Mouse (Mus musculus) liver, embryonic 16.5 days (tissue): ENCODE results near the gene Dph2. TPM values are rescaled to one million over a fixed set of nuclear protein-coding genes. Genes with fewer than 3 reads are reported as not detected.

ENCODE experiments used
- ATAC-seq: fragments of 200-750 bp; cut with Nextera tagmentation; 2 replicates; pipeline ENCODE4 v1.8.0; 2017; ENCODE audit warnings: low read depth, mild to moderate bottlenecking, moderate number of reproducible peaks, moderate library complexity
- H3K27ac ChIP-seq: fragments of 300-500 bp; sonication (generic); 2 replicates; pipeline ENCODE4 v1.5.1; 2014; ENCODE audit warnings: mild to moderate bottlenecking, low read length
- H3K27me3 ChIP-seq: fragments of 300-500 bp; sonication (generic); 2 replicates; pipeline ENCODE4 v1.6.1; 2014; ENCODE audit warnings: low read depth, low read length, mixed read lengths; ENCODE audit not compliant: control insufficient read depth, insufficient read depth
- H3K36me3 ChIP-seq: fragments of 300-500 bp; sonication (generic); 2 replicates; pipeline ENCODE4 v1.6.1; 2014; ENCODE audit warnings: mild to moderate bottlenecking; ENCODE audit not compliant: control insufficient read depth, insufficient read depth
- H3K4me1 ChIP-seq: fragments of 300-500 bp; sonication (generic); 2 replicates; pipeline ENCODE4 v1.6.1; 2014; ENCODE audit warnings: low read depth, low read length, mixed read lengths; ENCODE audit not compliant: control insufficient read depth
- H3K4me2 ChIP-seq: fragments of 300-500 bp; sonication (generic); 2 replicates; pipeline ENCODE4 v1.6.1; 2014; ENCODE audit warnings: low read depth, low read length, mixed read lengths
- H3K4me3 ChIP-seq: fragments of 300-500 bp; sonication (generic); 2 replicates; pipeline ENCODE4 v1.5.1; 2014; ENCODE audit warnings: low read depth, mild to moderate bottlenecking, low read length
- H3K9ac ChIP-seq: fragments of 300-500 bp; sonication (generic); 2 replicates; pipeline ENCODE4 v1.6.1; 2014; ENCODE audit warnings: low read depth, low read length
- H3K9me3 ChIP-seq: fragments of 300-500 bp; sonication (generic); replicated peaks from 2 replicates; pipeline ENCODE4 v1.6.1; 2016; ENCODE audit warnings: low read length; ENCODE audit not compliant: control insufficient read depth
- WGBS: fragments of 180-500 bp; shearing (Covaris S2); extraction: QIAGEN DNeasy Blood & Tissue Kit; methylation state at CpG from one replicate; pipeline ENCODE4 v1.1.7; 2014; ENCODE audit not compliant: insufficient replicate concordance; 5-methylcytosine and 5-hydroxymethylcytosine counted together
- polyA plus RNA-seq: library from polyadenylated mRNA; unstranded; fragments of >200 nt; fragmentation: Nextera tagmentation; extraction: Ambion mirVana; gene quantifications from 2 replicates; pipeline ENCODE4 v1.2.1, GENCODE M21; 2015

Gene Dph2
- polyA plus RNA-seq, 1 experiment from 2014 or later = 5.8 TPM

DNA sequence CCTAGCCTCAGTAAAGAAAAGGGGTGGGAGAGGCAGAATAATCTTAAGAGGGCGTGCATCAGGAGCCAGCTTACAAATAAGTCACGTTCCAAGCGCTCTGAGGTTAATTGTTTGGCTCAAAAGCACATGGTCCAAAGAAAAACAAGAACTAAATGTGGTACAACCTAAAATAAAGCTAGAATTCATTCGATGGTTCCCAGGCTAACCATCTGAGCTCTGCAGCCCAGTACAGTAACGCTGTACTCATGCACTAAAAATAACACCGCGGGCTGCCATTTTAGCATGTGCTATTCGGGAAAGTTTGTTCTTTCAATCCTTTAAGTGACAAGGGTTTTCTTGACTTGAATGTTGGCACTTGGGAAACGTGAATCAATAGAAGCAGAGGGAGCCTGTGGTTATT, 31.3 kb downstream of the Dph2 start:
- H3K4me1 ChIP-seq = peaks cover 12% of the 10 kb centered on the region
- WGBS = 88% methylated on average over 9 of the region's 9 CpGs
- no peak overlapping the region for H3K4me3 ChIP-seq
- H3K9me3 ChIP-seq = no peaks in the 10 kb centered on the region
- H3K4me2 ChIP-seq = no peak overlapping the region
- no peaks in the 10 kb centered on the region for H3K27me3 ChIP-seq
- H3K27ac ChIP-seq = no peak overlapping the region
- ATAC-seq = no peak
- H3K36me3 ChIP-seq = peaks cover 97% of the 10 kb centered on the region
- no peak overlapping the region for H3K9ac ChIP-seq

DNA sequence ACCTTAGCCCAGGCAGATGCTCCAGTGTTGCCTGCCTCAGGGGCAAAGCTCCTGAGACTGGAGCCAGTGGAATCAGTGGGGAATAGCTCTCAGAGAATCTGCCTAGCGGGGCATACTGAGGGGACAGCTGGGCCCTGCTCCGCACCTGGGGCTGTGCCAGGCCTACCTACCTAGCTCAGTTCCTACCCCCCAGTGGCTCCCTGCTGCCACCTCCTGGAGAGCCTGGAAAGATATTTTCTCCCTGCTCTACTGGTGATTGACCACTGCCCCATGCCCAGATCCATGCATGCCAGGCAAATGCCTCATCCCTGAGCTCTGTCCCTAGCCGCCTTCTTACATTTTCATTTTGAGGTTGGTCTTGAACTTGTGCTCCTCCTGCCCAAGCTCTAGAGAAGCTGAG, 33.0 kb downstream of the Dph2 start:
- no peaks in the 10 kb centered on the region for H3K27me3 ChIP-seq
- no peaks in the 10 kb centered on the region for H3K9me3 ChIP-seq
- no peak overlapping the region for H3K9ac ChIP-seq
- peak; percentile 54 for ATAC-seq
- 81% methylated on average over 3 of the region's 3 CpGs for WGBS
- H3K4me3 ChIP-seq = no peak overlapping the region
- no peak overlapping the region for H3K27ac ChIP-seq
- peaks cover 84% of the 10 kb centered on the region for H3K36me3 ChIP-seq
- peaks cover 12% of the 10 kb centered on the region for H3K4me1 ChIP-seq
- H3K4me2 ChIP-seq = no peak overlapping the region

DNA sequence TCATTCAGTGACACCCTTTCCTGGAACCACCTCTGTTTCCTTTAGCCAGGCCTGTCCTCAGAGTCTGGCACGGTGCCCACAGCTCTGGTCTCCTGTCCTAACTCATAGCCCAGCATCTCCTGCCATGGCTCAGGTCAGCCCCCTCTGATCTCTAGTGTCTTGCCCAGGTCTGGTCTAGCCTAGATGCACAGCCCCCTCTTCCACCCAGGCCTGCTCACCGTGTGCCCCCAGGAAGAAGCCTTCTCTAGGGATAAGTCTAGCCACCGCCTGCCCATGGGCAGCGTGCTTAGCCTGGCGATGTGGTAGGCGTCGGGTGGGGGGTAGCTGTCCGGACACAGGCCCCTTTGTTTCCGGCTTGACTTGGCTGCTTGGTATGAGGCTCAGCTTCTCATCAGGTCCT, 36.7 kb downstream of the Dph2 start:
- H3K9ac ChIP-seq = no peak overlapping the region
- H3K4me3 ChIP-seq = no peak overlapping the region
- H3K9me3 ChIP-seq = no peaks in the 10 kb centered on the region
- 90% methylated on average over 9 of the region's 9 CpGs for WGBS
- H3K4me2 ChIP-seq = no peak overlapping the region
- H3K27ac ChIP-seq = no peak overlapping the region
- no peak for ATAC-seq
- no peaks in the 10 kb centered on the region for H3K27me3 ChIP-seq
- H3K4me1 ChIP-seq = peaks cover 10% of the 10 kb centered on the region
- peaks cover 71% of the 10 kb centered on the region for H3K36me3 ChIP-seq

DNA sequence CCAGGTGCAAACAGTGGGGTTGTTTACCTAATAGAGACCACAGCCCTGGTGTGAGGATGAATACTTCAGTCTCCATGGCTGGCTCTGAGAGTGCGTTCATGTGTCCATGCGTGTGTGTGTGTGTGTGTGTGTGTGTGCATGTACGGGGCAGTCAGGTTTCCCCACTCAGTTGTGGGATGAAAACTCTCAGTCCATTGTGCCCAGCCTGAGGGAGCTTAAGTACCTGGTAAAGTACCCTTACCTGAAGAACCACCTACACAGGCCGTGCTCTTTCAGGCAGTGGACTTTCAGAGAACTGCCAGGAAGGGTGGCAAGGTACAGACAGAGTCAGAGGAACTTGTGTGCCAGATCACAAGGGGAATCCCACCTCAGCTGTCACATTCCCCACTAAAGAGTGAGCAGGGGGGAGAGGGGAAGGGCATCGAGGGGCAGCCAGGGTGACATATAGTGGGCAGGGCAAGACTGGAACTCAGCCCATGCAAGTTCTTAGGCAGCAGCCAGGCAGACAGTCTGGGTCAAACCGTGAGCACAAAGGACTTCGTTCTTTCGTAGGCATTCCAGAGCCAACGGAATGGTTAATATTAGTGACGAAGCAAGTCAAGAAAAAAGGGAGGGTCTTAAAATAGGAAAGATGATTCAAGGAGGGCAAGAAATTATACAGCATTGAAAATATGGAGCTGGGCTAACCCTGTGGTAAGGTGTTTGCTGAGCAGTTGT, 39.5 kb downstream of the Dph2 start:
- Histone ChIP-seq H3K36me3 (peaks cover 68% of the 10 kb centered on the region), H3K27me3 (no peaks in the 10 kb centered on the region), H3K4me2 (no peak overlapping the region), H3K9me3 (no peaks in the 10 kb centered on the region), H3K9ac (no peak overlapping the region), H3K4me3 (no peak overlapping the region), H3K4me1 (no peaks in the 10 kb centered on the region; the same call in 1 of the 2 replicates), H3K27ac (no peak overlapping the region)
- ATAC-seq = 0 out of 2 replicates have a peak, but pooled peaks have one; percentile 17
- WGBS = 87% methylated on average over 10 of the region's 10 CpGs

DNA sequence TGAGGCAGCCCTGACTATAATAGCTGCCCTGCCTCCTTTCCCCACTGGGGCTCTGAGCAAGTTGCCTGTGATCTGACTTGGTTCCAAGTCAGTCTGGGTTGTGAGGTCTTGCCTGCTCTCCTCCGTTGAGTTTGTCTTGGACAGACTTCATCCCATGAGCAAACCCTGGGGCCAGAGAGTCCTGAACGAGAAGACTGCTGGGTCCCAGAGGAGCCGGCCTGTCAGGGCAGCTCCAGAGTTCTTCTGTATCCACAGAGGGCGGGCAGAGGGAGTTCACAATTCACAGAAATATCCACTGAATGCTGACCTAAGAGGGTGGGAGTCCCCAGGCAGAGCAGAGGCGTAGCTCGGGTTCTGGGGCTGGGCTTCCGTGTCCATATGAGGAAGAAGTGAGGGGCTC, 41.0 kb downstream of the Dph2 start:
- peaks cover 68% of the 10 kb centered on the region for H3K36me3 ChIP-seq
- H3K4me1 ChIP-seq = no peaks in the 10 kb centered on the region; the same call in 1 of the 2 replicates
- no peak overlapping the region for H3K4me2 ChIP-seq
- H3K9ac ChIP-seq = no peak overlapping the region
- WGBS = 82% methylated on average over 7 of the region's 7 CpGs
- H3K4me3 ChIP-seq = no peak overlapping the region
- no peak overlapping the region for H3K27ac ChIP-seq
- no peaks in the 10 kb centered on the region for H3K9me3 ChIP-seq
- no peaks in the 10 kb centered on the region for H3K27me3 ChIP-seq
- ATAC-seq = no peak

DNA sequence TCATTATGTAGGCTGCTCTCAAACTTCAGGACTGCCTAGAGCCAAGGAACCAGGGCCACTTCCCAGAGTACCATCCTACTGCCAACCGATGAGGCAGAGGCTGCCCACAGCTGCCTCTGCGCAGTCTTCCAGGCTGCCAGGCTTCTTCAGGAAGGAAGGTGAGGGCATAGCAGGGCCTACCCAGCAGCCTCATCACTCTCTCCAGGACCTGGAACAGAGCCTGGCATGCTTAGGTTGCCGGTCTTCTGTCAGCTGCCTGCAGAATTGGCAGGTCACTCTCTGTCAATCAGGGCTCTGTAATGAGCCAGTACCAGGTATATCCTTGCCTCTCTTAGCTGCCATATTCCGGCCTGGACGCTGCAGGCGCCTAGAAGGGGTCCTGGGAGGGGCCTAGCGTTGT, 41.7 kb downstream of the Dph2 start:
- H3K4me1 ChIP-seq = no peaks in the 10 kb centered on the region; the same call in 1 of the 2 replicates
- H3K27me3 ChIP-seq = no peaks in the 10 kb centered on the region
- H3K4me3 ChIP-seq = no peak overlapping the region
- H3K4me2 ChIP-seq = no peak overlapping the region
- no peaks in the 10 kb centered on the region for H3K9me3 ChIP-seq
- no peak for ATAC-seq
- no peak overlapping the region for H3K27ac ChIP-seq
- H3K9ac ChIP-seq = no peak overlapping the region
- 90% methylated on average over 7 of the region's 7 CpGs for WGBS
- peaks cover 70% of the 10 kb centered on the region for H3K36me3 ChIP-seq

DNA sequence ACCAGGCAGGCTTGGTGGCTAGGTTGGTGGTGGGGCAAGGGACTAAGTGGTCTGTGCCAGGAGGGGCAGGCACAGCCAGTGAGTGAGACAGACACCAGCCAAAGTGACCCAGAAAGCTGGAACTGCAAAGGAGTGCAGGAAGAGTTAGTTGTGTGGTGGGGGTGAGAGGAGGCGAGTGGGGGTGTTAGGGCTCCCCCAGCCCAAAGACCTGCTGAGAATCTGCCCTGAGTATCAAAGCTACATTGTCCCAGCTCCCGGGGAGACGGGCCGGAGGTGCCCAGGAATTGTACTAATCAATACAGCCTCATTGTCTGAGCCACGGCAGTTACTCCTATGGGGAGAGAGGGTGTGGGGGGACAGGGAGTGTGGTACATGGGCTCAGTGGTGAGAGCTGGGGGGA, 42.3 kb downstream of the Dph2 start:
- WGBS = 82% methylated on average over 5 of the region's 5 CpGs
- Histone ChIP-seq H3K36me3 (peaks cover 76% of the 10 kb centered on the region), H3K27me3 (no peaks in the 10 kb centered on the region), H3K9ac (no peak overlapping the region), H3K9me3 (no peaks in the 10 kb centered on the region), H3K4me1 (no peaks in the 10 kb centered on the region; the same call in 1 of the 2 replicates), H3K27ac (no peak overlapping the region), H3K4me3 (no peak overlapping the region), H3K4me2 (no peak overlapping the region)
- ATAC-seq = no peak

DNA sequence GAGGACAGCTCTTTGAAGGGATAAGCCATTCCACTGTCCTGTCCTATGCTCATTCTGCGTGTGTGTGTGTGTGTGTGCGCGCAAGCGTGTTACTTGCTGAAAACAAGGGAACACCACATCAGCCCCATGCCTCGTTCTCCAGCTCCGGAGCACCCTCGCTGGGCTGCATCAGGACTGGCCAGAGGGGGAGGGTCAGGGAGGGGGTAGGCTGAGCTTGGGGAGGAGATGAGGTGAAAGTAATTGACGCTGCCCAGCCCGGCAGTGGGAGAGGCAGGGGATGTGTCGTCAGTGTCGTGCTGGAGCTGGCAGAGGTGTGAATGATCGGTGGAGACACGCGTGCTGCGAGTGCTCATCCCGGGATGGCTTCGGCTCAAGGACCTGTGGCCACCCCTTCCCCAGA, 42.8 kb downstream of the Dph2 start:
- Histone ChIP-seq H3K4me2 (no peak overlapping the region), H3K4me3 (no peak overlapping the region), H3K36me3 (peaks cover 79% of the 10 kb centered on the region), H3K27ac (no peak overlapping the region), H3K4me1 (no peaks in the 10 kb centered on the region; the same call in 1 of the 2 replicates), H3K27me3 (no peaks in the 10 kb centered on the region), H3K9ac (no peak overlapping the region), H3K9me3 (no peaks in the 10 kb centered on the region)
- ATAC-seq = no peak
- WGBS = 67% methylated on average over 17 of the region's 17 CpGs

DNA sequence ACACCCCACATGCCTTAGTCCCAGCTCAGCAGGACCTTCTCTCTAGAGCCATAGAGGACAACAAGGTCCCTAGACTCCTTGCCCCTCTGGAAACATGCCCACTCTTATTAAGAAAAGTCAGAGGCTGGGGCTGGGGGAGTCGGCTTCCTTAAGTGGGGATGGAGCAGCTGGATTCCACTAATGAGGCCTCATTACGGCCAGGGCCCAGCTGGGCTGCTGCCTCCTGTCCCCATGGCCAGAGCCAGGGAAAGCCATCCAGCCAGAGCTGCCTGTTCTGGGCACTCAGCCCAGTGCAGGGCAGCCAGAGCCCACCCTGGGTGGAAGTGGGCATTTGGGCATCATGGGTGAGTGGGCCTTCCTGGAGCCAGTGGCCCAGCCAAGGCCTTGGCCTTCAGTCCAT, 44.8 kb downstream of the Dph2 start:
- no peaks in the 10 kb centered on the region; the same call in 1 of the 2 replicates for H3K4me1 ChIP-seq
- H3K9ac ChIP-seq = no peak overlapping the region
- ATAC-seq = no peak
- peaks cover 87% of the 10 kb centered on the region for H3K36me3 ChIP-seq
- no peaks in the 10 kb centered on the region for H3K9me3 ChIP-seq
- H3K4me3 ChIP-seq = no peak overlapping the region
- H3K4me2 ChIP-seq = no peak overlapping the region
- 82% methylated on average over 2 of the region's 2 CpGs for WGBS
- no peaks in the 10 kb centered on the region for H3K27me3 ChIP-seq
- H3K27ac ChIP-seq = no peak overlapping the region
